Mouse (Mus musculus): ENCODE results near the gene Fam131a. TPM values are rescaled to one million over a fixed set of nuclear protein-coding genes. Genes with fewer than 3 reads are reported as not detected.

The Fam131a gene
- polyA plus RNA-seq, 1 experiment = 7.1 TPM

DNA sequence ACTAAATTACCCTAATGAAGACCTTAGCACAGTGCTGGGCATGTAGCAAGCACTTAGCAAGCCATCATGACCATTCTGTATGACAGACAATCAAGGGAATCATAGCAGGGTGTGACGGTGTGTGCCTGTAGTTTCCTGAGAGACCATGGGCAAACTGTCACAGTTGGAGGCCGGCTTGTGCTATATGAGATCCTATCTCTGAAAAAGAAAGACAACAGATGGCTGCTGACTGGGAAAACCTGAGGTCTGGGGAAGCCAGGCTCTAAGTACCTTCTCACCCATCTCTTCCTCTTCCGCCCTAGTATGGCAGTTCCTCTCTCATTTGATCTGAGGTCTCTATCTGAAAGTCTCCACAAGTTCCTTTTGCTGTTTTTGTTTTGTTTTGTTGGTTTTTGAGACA, 12.7 kb downstream of the Fam131a start:
- 0 out of 2 replicates have a peak, but pooled peaks cover 5% of the 10 kb centered on the region for H3K36me3 ChIP-seq (ENCODE audit: control insufficient read depth, insufficient read depth, low read length, poor library complexity, severe bottlenecking)
- no peak overlapping the region for H3K4me3 ChIP-seq (ENCODE audit: low read depth, low read length)
- no peak overlapping the region for H3K27ac ChIP-seq (ENCODE audit: insufficient read depth, low read length)
- TF ChIP-seq EP300 (IDR thresholded peaks at IDR 0.05; ENCODE audit: insufficient read depth, low read depth, low read length) = no peak
- H3K4me1 ChIP-seq (ENCODE audit: control insufficient read depth, insufficient read depth, low read length) = no peaks in the 10 kb centered on the region
- no peaks in the 10 kb centered on the region for H3K9me3 ChIP-seq (replicated peaks; ENCODE audit: control insufficient read depth, insufficient read depth, low read length, poor library complexity, severe bottlenecking)
- no peaks in the 10 kb centered on the region for H3K27me3 ChIP-seq (ENCODE audit: control insufficient read depth, insufficient read depth, low read length, poor library complexity, severe bottlenecking)
- H3K9ac ChIP-seq (ENCODE audit: low read depth, poor library complexity, severe bottlenecking) = no peak overlapping the region

DNA sequence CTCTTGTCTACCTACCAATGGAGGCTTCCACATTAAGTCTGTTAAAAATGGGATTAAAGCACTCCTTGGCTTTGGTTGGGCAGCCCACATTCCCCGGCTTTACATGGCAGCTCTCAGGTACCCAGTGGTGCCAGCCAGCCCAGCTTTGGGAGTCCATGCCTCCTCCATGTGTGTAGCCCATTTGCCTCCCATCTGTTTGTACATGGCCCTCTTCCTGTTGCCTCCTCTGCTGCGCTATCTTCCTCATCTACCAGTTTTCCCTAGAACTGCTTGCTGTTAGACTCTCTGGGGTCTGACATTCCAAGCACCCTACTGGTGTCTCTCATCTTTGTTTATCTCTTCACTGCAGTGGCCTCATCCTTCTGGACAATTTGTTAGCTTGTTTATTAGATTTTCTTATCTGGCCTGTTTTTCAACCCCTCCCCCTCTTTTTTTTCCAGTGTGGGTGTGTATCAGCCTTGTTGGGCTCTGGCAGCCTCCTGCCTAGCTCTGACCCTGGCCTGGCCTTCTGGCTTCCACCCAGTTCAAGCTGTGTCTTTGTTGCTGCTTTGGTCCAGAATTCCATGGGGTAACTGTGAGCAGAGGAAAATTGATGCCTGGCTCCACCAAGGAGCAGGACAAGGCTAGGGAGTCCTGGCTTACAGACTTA, 13.5 kb downstream of the Fam131a start:
- TF ChIP-seq EP300 (IDR thresholded peaks at IDR 0.05; ENCODE audit: insufficient read depth, low read depth, low read length) (no peak), CTCF (IDR thresholded peaks at IDR 0.05; ENCODE audit: low read depth, low read length) (no peak), POLR2A (IDR thresholded peaks at IDR 0.05; ENCODE audit: insufficient read depth, low read length) (no peak)
- H3K27ac ChIP-seq (ENCODE audit: insufficient read depth, low read length) = peak overlapping the region; percentile 51
- no peaks in the 10 kb centered on the region for H3K9me3 ChIP-seq (replicated peaks; ENCODE audit: control insufficient read depth, insufficient read depth, low read length, poor library complexity, severe bottlenecking)
- H3K4me1 ChIP-seq (ENCODE audit: control insufficient read depth, insufficient read depth, low read length) = no peaks in the 10 kb centered on the region
- no peaks in the 10 kb centered on the region for H3K27me3 ChIP-seq (ENCODE audit: control insufficient read depth, insufficient read depth, low read length, poor library complexity, severe bottlenecking)
- no peak overlapping the region for H3K9ac ChIP-seq (ENCODE audit: low read depth, poor library complexity, severe bottlenecking)
- H3K4me3 ChIP-seq (ENCODE audit: low read depth, low read length) = no peak overlapping the region
- H3K36me3 ChIP-seq (ENCODE audit: control insufficient read depth, insufficient read depth, low read length, poor library complexity, severe bottlenecking) = 0 out of 2 replicates have a peak, but pooled peaks cover 7% of the 10 kb centered on the region

DNA sequence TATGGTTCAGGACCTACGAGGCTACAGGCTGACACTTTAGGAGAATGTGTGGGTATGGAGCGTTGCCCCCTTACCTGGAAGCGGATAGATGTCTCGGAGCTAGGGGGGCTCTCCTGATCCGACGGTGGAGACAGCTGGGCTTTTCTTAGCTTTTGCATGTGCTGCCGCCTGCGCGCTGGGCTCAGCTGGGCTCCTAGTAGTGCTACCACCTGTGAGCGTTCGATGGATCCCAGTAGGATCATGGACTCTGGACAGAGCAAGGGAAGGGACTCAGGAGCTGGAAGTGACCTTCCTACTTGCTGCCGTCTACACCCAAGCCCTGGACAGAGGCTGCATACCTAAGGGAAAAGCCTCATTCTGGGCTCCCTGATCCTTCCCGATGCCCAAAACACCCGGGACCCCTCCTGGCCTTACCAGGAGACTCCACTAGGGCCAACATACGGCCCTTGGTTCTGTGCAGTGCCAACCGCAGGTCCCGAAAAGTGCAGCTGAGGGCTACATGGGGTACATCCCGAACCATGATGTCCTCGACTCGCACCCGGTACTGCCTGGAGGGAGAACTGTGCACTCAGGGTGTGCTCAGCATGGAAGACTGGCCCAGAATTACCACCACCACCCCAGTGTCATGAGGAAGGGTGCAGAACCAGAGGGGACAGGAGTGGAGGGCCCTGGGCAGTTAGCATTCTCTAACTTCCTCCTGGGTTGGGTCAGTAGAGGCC, 15.3 kb downstream of the Fam131a start:
- no peak overlapping the region for H3K9ac ChIP-seq (ENCODE audit: low read depth, poor library complexity, severe bottlenecking)
- no peaks in the 10 kb centered on the region for H3K27me3 ChIP-seq (ENCODE audit: control insufficient read depth, insufficient read depth, low read length, poor library complexity, severe bottlenecking)
- H3K9me3 ChIP-seq (replicated peaks; ENCODE audit: control insufficient read depth, insufficient read depth, low read length, poor library complexity, severe bottlenecking) = no peaks in the 10 kb centered on the region
- no peaks in the 10 kb centered on the region for H3K4me1 ChIP-seq (ENCODE audit: control insufficient read depth, insufficient read depth, low read length)
- no peak overlapping the region for H3K4me3 ChIP-seq (ENCODE audit: low read depth, low read length)
- H3K36me3 ChIP-seq (ENCODE audit: control insufficient read depth, insufficient read depth, low read length, poor library complexity, severe bottlenecking) = 0 out of 2 replicates have a peak, but pooled peaks cover 7% of the 10 kb centered on the region
- no peak for TF ChIP-seq CTCF (IDR thresholded peaks at IDR 0.05; ENCODE audit: low read depth, low read length)
- no peak for TF ChIP-seq EP300 (IDR thresholded peaks at IDR 0.05; ENCODE audit: insufficient read depth, low read depth, low read length)
- TF ChIP-seq POLR2A (IDR thresholded peaks at IDR 0.05; ENCODE audit: insufficient read depth, low read length) = no peak
- H3K27ac ChIP-seq (ENCODE audit: insufficient read depth, low read length) = no peak overlapping the region

DNA sequence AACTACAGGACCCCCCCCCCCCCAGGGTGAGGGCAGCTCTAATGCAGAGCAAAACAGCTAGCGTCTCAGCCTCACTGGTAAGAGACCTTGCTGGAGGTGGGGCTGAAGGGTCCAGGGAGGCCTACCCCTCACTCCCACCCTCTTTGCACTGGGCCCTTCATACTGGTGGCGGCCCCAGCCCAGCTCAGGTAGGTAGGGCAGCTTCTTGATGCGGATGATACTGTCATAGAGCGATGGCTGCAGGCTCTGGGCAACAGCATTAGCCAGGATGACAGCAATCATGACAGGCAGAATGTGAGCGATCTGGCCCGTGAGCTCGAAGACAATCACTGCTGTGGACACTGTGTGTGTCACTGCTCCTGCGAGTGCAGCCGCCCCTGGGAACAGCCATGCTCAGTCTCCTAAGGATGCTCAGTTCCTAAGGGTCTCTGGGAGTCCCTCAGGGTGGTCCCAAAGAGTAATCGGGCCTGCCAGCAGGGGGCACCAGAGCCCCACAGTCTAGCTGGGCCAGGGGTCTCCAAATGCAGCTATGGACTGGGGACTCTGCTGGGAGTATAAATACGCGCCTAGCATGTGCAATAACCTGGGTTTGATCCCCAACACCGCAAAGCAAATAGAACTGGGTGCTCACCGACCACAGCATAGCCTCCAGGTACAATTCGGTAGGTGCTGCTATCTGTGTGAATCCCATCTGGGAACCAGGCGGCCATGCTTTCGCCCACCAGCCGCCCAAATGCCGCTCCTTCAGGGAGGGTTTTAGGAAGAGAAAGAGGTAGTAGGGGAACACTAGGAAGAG, 16.1 kb downstream of the Fam131a start:
- Histone ChIP-seq H3K36me3 (ENCODE audit: control insufficient read depth, insufficient read depth, low read length, poor library complexity, severe bottlenecking) (0 out of 2 replicates have a peak, but pooled peaks cover 7% of the 10 kb centered on the region), H3K9ac (ENCODE audit: low read depth, poor library complexity, severe bottlenecking) (no peak overlapping the region), H3K4me3 (ENCODE audit: low read depth, low read length) (no peak overlapping the region), H3K4me1 (ENCODE audit: control insufficient read depth, insufficient read depth, low read length) (peaks cover 3% of the 10 kb centered on the region), H3K27me3 (ENCODE audit: control insufficient read depth, insufficient read depth, low read length, poor library complexity, severe bottlenecking) (no peaks in the 10 kb centered on the region), H3K27ac (ENCODE audit: insufficient read depth, low read length) (no peak overlapping the region), H3K9me3 (replicated peaks; ENCODE audit: control insufficient read depth, insufficient read depth, low read length, poor library complexity, severe bottlenecking) (no peaks in the 10 kb centered on the region)
- no peak for TF ChIP-seq POLR2A (IDR thresholded peaks at IDR 0.05; ENCODE audit: insufficient read depth, low read length)
- no peak for TF ChIP-seq EP300 (IDR thresholded peaks at IDR 0.05; ENCODE audit: insufficient read depth, low read depth, low read length)
- TF ChIP-seq CTCF (IDR thresholded peaks at IDR 0.05; ENCODE audit: low read depth, low read length) = peak; percentile 78

DNA sequence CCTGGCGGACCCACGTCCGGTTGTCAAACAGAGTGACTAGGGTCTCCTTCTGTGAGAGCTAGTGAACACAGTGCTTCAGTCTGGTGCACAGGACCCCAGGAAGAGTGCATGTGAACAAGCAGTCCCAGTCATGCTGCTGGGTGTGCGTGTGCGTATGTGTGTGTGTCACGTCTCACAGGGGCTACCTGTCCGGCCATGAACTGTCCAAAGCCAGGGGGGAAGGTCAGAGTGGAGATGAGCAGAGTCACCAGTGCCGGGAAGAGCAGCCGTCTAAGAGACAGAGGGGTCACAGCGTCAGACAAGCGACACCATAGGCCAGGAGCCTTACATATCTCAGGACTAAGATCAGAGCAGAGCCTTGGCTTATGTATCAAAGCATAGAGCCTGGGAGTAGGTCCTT, 17.3 kb downstream of the Fam131a start:
- H3K4me3 ChIP-seq (ENCODE audit: low read depth, low read length) = no peak overlapping the region
- no peak overlapping the region for H3K27ac ChIP-seq (ENCODE audit: insufficient read depth, low read length)
- H3K4me1 ChIP-seq (ENCODE audit: control insufficient read depth, insufficient read depth, low read length) = peaks cover 5% of the 10 kb centered on the region
- no peaks in the 10 kb centered on the region for H3K9me3 ChIP-seq (replicated peaks; ENCODE audit: control insufficient read depth, insufficient read depth, low read length, poor library complexity, severe bottlenecking)
- no peaks in the 10 kb centered on the region for H3K27me3 ChIP-seq (ENCODE audit: control insufficient read depth, insufficient read depth, low read length, poor library complexity, severe bottlenecking)
- H3K9ac ChIP-seq (ENCODE audit: low read depth, poor library complexity, severe bottlenecking) = no peak overlapping the region
- H3K36me3 ChIP-seq (ENCODE audit: control insufficient read depth, insufficient read depth, low read length, poor library complexity, severe bottlenecking) = 0 out of 2 replicates have a peak, but pooled peaks cover 7% of the 10 kb centered on the region
- no peak for TF ChIP-seq CTCF (IDR thresholded peaks at IDR 0.05; ENCODE audit: low read depth, low read length)
- TF ChIP-seq EP300 (IDR thresholded peaks at IDR 0.05; ENCODE audit: insufficient read depth, low read depth, low read length) = no peak
- no peak for TF ChIP-seq POLR2A (IDR thresholded peaks at IDR 0.05; ENCODE audit: insufficient read depth, low read length)
